Mouse (Mus musculus) liver, postnatal 0 days (tissue): Measurements from ENCODE around the gene Zfp800.

Experiments
- CTCF ChIP-seq: sonication (generic); IDR thresholded peaks from 2 replicates; pipeline ENCODE4 v1.5.1; 2016; ENCODE audit warnings: antibody characterized with exemption, low read depth
- EP300 ChIP-seq: IDR thresholded peaks from 2 replicates; pipeline ENCODE4 v1.6.1; 2016; ENCODE audit warnings: antibody characterized with exemption, low read depth, mild to moderate bottlenecking

DNA sequence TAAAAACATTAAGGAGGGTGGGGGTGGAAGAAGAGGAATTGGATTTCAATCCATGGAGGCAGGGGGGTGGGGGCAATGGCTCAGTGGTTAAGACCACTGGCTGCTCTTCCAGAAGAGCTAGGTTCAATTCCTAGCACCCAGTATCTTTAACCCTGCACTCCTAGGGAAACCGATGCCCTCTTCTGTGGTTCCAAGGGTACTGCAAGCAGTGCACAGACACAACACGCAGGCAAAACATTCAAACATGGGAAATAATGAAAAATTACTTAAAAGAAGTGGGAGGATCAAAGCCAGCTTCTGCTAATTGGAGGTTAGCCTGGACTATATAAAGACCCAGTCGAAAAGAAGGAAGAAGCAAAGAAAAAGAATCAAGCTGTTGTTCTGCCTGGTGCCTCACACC, 921 bp upstream of the Zfp800 start:
- peak; percentile 26; the same call in 1 of the 2 replicates for TF ChIP-seq CTCF
- TF ChIP-seq EP300 = no peak
